Mouse (Mus musculus) left cerebral cortex, adult 18-20 months (tissue): ENCODE results near the gene Rabl6. TPM values are rescaled to one million over a fixed set of nuclear protein-coding genes. Genes with fewer than 3 reads are reported as not detected.
A peak's percentile ranks its signal among the peaks of the same experiment; 100 is the strongest.
"Not testable (repeated sequence)": the region's sequence is repeated elsewhere in the genome, so short reads cannot be mapped to it uniquely, and the experiment has no call there.

Experiments used
- DNase-seq, 2 experiments: peaks; one replicate each; pipeline ENCODE4 v3.0.0; 2021 to 2022; ENCODE audit warnings: low spot score in 2 of 2, mixed read lengths in 1 of 2
- total RNA-seq, 2 experiments: library from RNA; stranded (reverse); gene quantifications; 2 replicates each; pipeline ENCODE4 v1.2.3; 2021

Rabl6 gene
- total RNA-seq, 2 experiments from 2014 or later, result 146 to 150 TPM

- DNase-seq, result peak in 1 of 2 experiments; percentile 56
Observed at GRCm38 (mm10) chr2:25576028-25576850, 32.1 kb downstream of the Rabl6 start.

- DNase-seq, result peak in 1 of 2 experiments; percentile 47
Observed at GRCm38 (mm10) chr2:25575432-25576027, 32.8 kb downstream of the Rabl6 start.

GRCm38 (mm10) chr2:25574579-25575431 is 33.5 kb downstream of the Rabl6 start, which contains the start of the genes Mamdc4 and Phpt1:
Gene Mamdc4 (minus strand): TSS chr2:25574845.
Gene Phpt1 (minus strand): TSS chr2:25575224.
- DNase-seq, result peak; percentile 91 to 95

- no peak for DNase-seq
Observed at GRCm38 (mm10) chr2:25574136-25574535, 34.2 kb downstream of the Rabl6 start.

GRCm38 (mm10) chr2:25573068-25573467 is 35.3 kb downstream of the Rabl6 start:
- no peak for DNase-seq

GRCm38 (mm10) chr2:25571221-25571620 is 37.1 kb downstream of the Rabl6 start:
- DNase-seq, result no peak

GRCm38 (mm10) chr2:25569323-25569722 is 39.0 kb downstream of the Rabl6 start:
- DNase-seq, result no peak

GRCm38 (mm10) chr2:25568473-25569019 is 39.8 kb downstream of the Rabl6 start:
- DNase-seq, result no peak

- no peak for DNase-seq
Observed at GRCm38 (mm10) chr2:25566558-25566957, 41.8 kb downstream of the Rabl6 start.

- DNase-seq, result no peak
Observed at GRCm38 (mm10) chr2:25565741-25566140, 42.6 kb downstream of the Rabl6 start.

- no peak for DNase-seq
Observed at GRCm38 (mm10) chr2:25561946-25562345, 46.4 kb downstream of the Rabl6 start.

- DNase-seq, result no peak
Observed at GRCm38 (mm10) chr2:25560551-25560950, 47.8 kb downstream of the Rabl6 start.

GRCm38 (mm10) chr2:25558774-25559173 is 49.5 kb downstream of the Rabl6 start:
- no peak for DNase-seq

GRCm38 (mm10) chr2:25557964-25558360 is 50.4 kb downstream of the Rabl6 start:
- DNase-seq, result no peak

GRCm38 (mm10) chr2:25557221-25557963 is 50.9 kb downstream of the Rabl6 start, which contains the start of gene Edf1:
Gene Edf1 (plus strand): TSS chr2:25557847.
- DNase-seq, result peak; percentile 95 to 98

GRCm38 (mm10) chr2:25556296-25556695 is 52.0 kb downstream of the Rabl6 start:
- DNase-seq, result no peak

GRCm38 (mm10) chr2:25555479-25555878 is 52.8 kb downstream of the Rabl6 start:
- DNase-seq, result not testable (repeated sequence)

GRCm38 (mm10) chr2:25553171-25553786 is 55.0 kb downstream of the Rabl6 start:
- not testable (repeated sequence) for DNase-seq

GRCm38 (mm10) chr2:25551186-25551585 is 57.1 kb downstream of the Rabl6 start:
- peak in 1 of 2 experiments; percentile 53 for DNase-seq
